Mouse (Mus musculus) forebrain, embryonic 15.5 days (tissue): ENCODE data around the gene Whrn. TPM values are rescaled to one million over a fixed set of nuclear protein-coding genes. Genes with fewer than 3 reads are reported as not detected.

ENCODE experiments used
- ATAC-seq: fragments of 200-750 bp; cut with Nextera tagmentation; replicated peaks from 2 replicates; pipeline ENCODE4 v1.8.0; 2017; ENCODE audit warnings: mild to moderate bottlenecking, moderate TSS enrichment, moderate library complexity
- H3K27ac ChIP-seq: fragments of 300-500 bp; sonication (generic); replicated peaks from 2 replicates; pipeline ENCODE4 v1.5.1; 2015; ENCODE audit warnings: mild to moderate bottlenecking, inconsistent platforms
- H3K27me3 ChIP-seq: fragments of 300-500 bp; sonication (generic); 2 replicates; pipeline ENCODE4 v1.6.1; 2015; ENCODE audit warnings: inconsistent platforms
- H3K36me3 ChIP-seq: fragments of 300-500 bp; sonication (generic); 2 replicates; pipeline ENCODE4 v1.6.1; 2015; ENCODE audit warnings: mild to moderate bottlenecking, inconsistent platforms
- H3K4me1 ChIP-seq: fragments of 300-500 bp; sonication (generic); 2 replicates; pipeline ENCODE4 v1.6.1; 2015; ENCODE audit warnings: inconsistent platforms
- H3K4me2 ChIP-seq: fragments of 300-500 bp; sonication (generic); replicated peaks from 2 replicates; pipeline ENCODE4 v1.6.1; 2015; ENCODE audit warnings: mild to moderate bottlenecking, inconsistent platforms
- H3K4me3 ChIP-seq: fragments of 300-500 bp; sonication (generic); 2 replicates; pipeline ENCODE4 v1.5.1; 2015; ENCODE audit warnings: mild to moderate bottlenecking, inconsistent platforms
- H3K9ac ChIP-seq: fragments of 300-500 bp; sonication (generic); replicated peaks from 2 replicates; pipeline ENCODE4 v1.6.1; 2015; ENCODE audit warnings: mild to moderate bottlenecking, inconsistent platforms
- H3K9me3 ChIP-seq: fragments of 300-500 bp; sonication (generic); 2 replicates; pipeline ENCODE4 v1.6.1; 2016; ENCODE audit warnings: inconsistent platforms
- WGBS: fragments of 180-500 bp; shearing (Covaris S2); methylation state at CpG from one replicate; pipeline ENCODE4 v1.1.7; 2015; ENCODE audit warnings: mixed read lengths; 5-methylcytosine and 5-hydroxymethylcytosine counted together
- polyA plus RNA-seq: library from polyadenylated mRNA; unstranded; fragments of >200 nt; fragmentation: Nextera tagmentation; extraction: Ambion mirVana; gene quantifications from 2 replicates; pipeline ENCODE4 v1.2.1, GENCODE M21; 2015

The Whrn gene
- polyA plus RNA-seq, 1 experiment from 2014 or later = 7.7 TPM

DNA sequence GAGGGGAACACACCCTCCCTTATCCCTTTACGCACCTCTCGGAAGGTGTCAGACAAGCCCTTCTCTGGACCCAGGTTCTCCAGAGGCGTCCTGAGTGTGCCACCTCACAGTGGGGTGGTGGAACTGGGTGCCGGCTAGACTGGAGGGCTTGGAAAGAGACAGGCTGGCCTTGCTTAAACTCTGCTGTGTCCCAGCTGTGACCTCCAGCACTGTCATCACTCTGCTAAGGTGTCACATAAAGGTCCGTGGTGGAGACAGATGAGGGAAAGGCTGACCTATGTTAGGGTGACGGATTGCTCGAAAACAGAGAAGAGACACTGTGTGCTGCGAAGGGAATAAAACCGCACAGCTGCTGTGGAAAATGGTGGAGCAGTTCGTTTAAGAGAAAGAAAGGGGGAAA is 28.5 kb downstream of the Whrn start:
- Histone ChIP-seq H3K4me3 (no peak overlapping the region), H3K9me3 (no peaks in the 10 kb centered on the region), H3K4me2 (no peak overlapping the region), H3K9ac (no peak overlapping the region), H3K4me1 (no peaks in the 10 kb centered on the region), H3K27me3 (no peaks in the 10 kb centered on the region), H3K36me3 (no peaks in the 10 kb centered on the region), H3K27ac (no peak overlapping the region)
- 77% methylated on average over 9 of the region's 10 CpGs for WGBS
- no peak for ATAC-seq

GRCm38 (mm10) chr4:63466192-63466591 is 29.6 kb downstream of the Whrn start:
- Histone ChIP-seq H3K27ac (no peak overlapping the region), H3K36me3 (no peaks in the 10 kb centered on the region), H3K4me3 (no peak overlapping the region), H3K9ac (no peak overlapping the region), H3K4me1 (no peaks in the 10 kb centered on the region), H3K27me3 (no peaks in the 10 kb centered on the region), H3K9me3 (no peaks in the 10 kb centered on the region), H3K4me2 (no peak overlapping the region)
- ATAC-seq = no peak
- WGBS = 80% methylated on average over 6 of the region's 6 CpGs

DNA sequence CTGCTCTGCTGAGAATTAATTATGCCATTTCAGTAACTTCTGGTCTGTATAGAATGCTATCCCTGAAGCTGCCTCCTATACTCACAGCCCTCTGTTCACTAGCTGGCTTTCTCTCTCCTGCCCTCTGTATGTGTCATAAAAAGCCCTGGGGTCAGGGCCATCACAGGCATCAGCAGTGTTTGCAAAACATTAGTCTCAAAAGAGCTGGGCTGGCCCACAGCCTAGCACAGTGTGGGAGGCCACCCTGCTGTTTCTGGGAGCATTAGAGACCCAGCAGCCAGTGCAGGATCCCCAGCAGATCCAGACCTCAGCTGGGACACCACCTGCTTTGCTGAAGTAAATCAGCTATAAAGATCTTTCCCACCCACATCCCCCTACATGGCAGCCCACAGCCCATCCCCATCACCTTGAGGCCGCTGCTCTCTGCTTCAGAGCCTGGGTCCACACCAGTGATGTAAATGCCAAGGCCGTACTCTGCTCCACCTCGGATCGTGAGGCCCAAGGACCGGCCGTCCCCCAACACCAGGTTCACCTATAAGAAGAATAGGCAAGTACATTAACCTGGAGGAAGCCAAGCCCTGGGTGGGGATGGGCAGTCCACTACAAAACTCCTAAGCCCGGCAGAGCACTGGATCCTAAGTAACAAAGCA is 34.8 kb downstream of the Whrn start:
- ATAC-seq = no peak
- WGBS = 84% methylated on average over 7 of the region's 7 CpGs
- no peaks in the 10 kb centered on the region; the same call in 1 of the 2 replicates for H3K27me3 ChIP-seq
- H3K9me3 ChIP-seq = no peaks in the 10 kb centered on the region
- peaks cover 20% of the 10 kb centered on the region for H3K4me1 ChIP-seq
- H3K36me3 ChIP-seq = no peaks in the 10 kb centered on the region
- H3K4me3 ChIP-seq = no peak overlapping the region
- H3K27ac ChIP-seq = no peak overlapping the region
- H3K4me2 ChIP-seq = no peak overlapping the region
- H3K9ac ChIP-seq = no peak overlapping the region

DNA sequence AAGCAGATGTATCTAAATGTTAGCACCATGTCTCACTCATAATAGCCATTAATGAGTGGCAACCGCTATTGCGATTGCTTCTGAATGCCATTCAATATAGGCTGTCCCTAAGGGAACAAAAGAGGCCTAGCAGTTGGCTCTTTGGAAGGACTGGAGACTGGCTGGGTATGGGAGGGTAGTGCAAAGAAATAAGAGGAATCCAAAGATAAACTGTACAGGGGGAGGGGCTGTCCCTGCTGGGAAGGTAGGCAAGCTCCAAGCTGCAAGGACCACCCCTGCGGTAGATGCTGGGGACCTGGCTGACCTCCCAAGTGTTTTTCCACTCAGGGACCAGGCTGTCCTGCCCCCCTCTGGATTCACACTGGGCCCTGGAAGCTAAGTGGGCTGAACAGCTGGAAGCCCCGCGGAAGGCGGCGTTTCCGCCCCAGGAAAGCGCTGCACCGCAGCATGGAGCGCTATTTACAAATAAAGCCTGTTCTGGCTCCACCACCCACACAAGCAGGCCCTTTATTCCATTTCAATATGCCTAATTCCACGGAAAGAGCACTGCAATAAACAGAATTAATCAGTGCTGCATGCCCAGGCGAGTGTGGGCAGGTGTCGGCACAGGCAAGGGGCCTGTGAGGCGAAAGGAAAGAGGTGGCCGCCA is 36.5 kb downstream of the Whrn start:
- H3K27me3 ChIP-seq = no peaks in the 10 kb centered on the region; the same call in 1 of the 2 replicates
- peak overlapping the region; percentile 78 for H3K27ac ChIP-seq
- peaks cover 20% of the 10 kb centered on the region for H3K4me1 ChIP-seq
- no peaks in the 10 kb centered on the region for H3K9me3 ChIP-seq
- peak; percentile 81 for ATAC-seq
- 1% methylated on average over 16 of the region's 16 CpGs for whole genome bisulfite sequencing
- H3K36me3 ChIP-seq = no peaks in the 10 kb centered on the region
- H3K9ac ChIP-seq = 0 out of 2 replicates have a peak overlapping the region, but pooled peaks have one; percentile 19
- no peak overlapping the region for H3K4me3 ChIP-seq
- H3K4me2 ChIP-seq = peak overlapping the region; percentile 35

- Histone ChIP-seq H3K4me2 (no peak overlapping the region), H3K27ac (no peak overlapping the region), H3K27me3 (no peaks in the 10 kb centered on the region; the same call in 1 of the 2 replicates), H3K4me1 (peaks cover 20% of the 10 kb centered on the region), H3K9me3 (no peaks in the 10 kb centered on the region), H3K4me3 (no peak overlapping the region), H3K9ac (no peak overlapping the region), H3K36me3 (no peaks in the 10 kb centered on the region)
- 47% methylated on average over 5 of the region's 5 CpGs for WGBS
- no peak for ATAC-seq
Measured at GRCm38 (mm10) chr4:63456547-63456946, 39.2 kb downstream of the Whrn start.

GRCm38 (mm10) chr4:63453939-63454513 is 41.8 kb downstream of the Whrn start:
- no peaks in the 10 kb centered on the region for H3K36me3 ChIP-seq
- no peak overlapping the region for H3K4me2 ChIP-seq
- H3K9ac ChIP-seq = no peak overlapping the region
- H3K4me1 ChIP-seq = peaks cover 9% of the 10 kb centered on the region
- no peaks in the 10 kb centered on the region; the same call in 1 of the 2 replicates for H3K27me3 ChIP-seq
- no peak for ATAC-seq
- no peak overlapping the region for H3K27ac ChIP-seq
- no peak overlapping the region for H3K4me3 ChIP-seq
- H3K9me3 ChIP-seq = no peaks in the 10 kb centered on the region
- WGBS = 86% methylated on average over 6 of the region's 6 CpGs

- Histone ChIP-seq H3K36me3 (no peaks in the 10 kb centered on the region), H3K9me3 (no peaks in the 10 kb centered on the region), H3K27ac (no peak overlapping the region), H3K4me2 (no peak overlapping the region), H3K4me3 (no peak overlapping the region), H3K9ac (no peak overlapping the region), H3K27me3 (no peaks in the 10 kb centered on the region; the same call in 1 of the 2 replicates), H3K4me1 (no peaks in the 10 kb centered on the region)
- ATAC-seq = 0 out of 2 replicates have a peak, but pooled peaks have one; percentile 27
- WGBS = 41% methylated on average over 3 of the region's 3 CpGs
Measured at GRCm38 (mm10) chr4:63452555-63452954, 43.2 kb downstream of the Whrn start.

- no peak overlapping the region for H3K27ac ChIP-seq
- ATAC-seq = no peak
- H3K4me2 ChIP-seq = no peak overlapping the region
- H3K4me3 ChIP-seq = no peak overlapping the region
- WGBS = 71% methylated on average over 5 of the region's 5 CpGs
- H3K9me3 ChIP-seq = no peaks in the 10 kb centered on the region
- H3K4me1 ChIP-seq = no peaks in the 10 kb centered on the region
- H3K36me3 ChIP-seq = no peaks in the 10 kb centered on the region
- no peak overlapping the region for H3K9ac ChIP-seq
- no peaks in the 10 kb centered on the region; the same call in 1 of the 2 replicates for H3K27me3 ChIP-seq
Measured at GRCm38 (mm10) chr4:63450551-63450950, 45.2 kb downstream of the Whrn start.

- Histone ChIP-seq H3K27me3 (no peaks in the 10 kb centered on the region), H3K4me2 (no peak overlapping the region), H3K27ac (0 out of 2 replicates have a peak overlapping the region, but pooled peaks have one; percentile 28), H3K4me1 (no peaks in the 10 kb centered on the region), H3K9me3 (no peaks in the 10 kb centered on the region), H3K9ac (no peak overlapping the region), H3K36me3 (no peaks in the 10 kb centered on the region), H3K4me3 (no peak overlapping the region)
- WGBS = 63% methylated on average over 10 of the region's 10 CpGs
- peak; percentile 60; the same call in 1 of the 2 replicates for ATAC-seq
Measured at GRCm38 (mm10) chr4:63444362-63445066, 51.3 kb downstream of the Whrn start.

DNA sequence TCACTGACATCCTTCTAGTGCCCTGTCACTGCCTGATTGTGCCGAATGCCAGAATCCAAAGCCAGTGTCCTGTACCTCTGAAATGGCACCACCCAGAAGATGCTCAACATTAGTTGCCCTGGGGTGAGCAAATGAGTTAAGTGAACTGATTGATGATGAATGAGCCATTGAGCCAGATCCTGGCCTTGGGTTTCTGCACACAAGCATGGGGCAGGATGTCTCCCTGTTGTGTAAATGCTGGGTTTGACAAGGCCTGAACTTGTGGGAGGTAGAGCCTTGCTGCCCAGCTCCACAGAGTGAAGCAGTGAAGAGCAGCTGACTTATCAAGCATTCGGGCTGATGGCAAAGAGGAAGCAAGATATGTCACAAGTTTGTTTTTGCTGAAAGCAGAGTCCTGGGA is 52.7 kb downstream of the Whrn start:
- H3K4me3 ChIP-seq = no peak overlapping the region
- H3K9me3 ChIP-seq = no peaks in the 10 kb centered on the region
- no peaks in the 10 kb centered on the region for H3K4me1 ChIP-seq
- H3K36me3 ChIP-seq = no peaks in the 10 kb centered on the region
- H3K9ac ChIP-seq = no peak overlapping the region
- WGBS = 95% methylated on average over 2 of the region's 2 CpGs
- no peak for ATAC-seq
- no peak overlapping the region for H3K27ac ChIP-seq
- H3K4me2 ChIP-seq = no peak overlapping the region
- H3K27me3 ChIP-seq = no peaks in the 10 kb centered on the region

- H3K9ac ChIP-seq = no peak overlapping the region
- H3K4me1 ChIP-seq = no peaks in the 10 kb centered on the region
- WGBS = 82% methylated on average over 7 of the region's 7 CpGs
- no peaks in the 10 kb centered on the region for H3K27me3 ChIP-seq
- no peaks in the 10 kb centered on the region for H3K36me3 ChIP-seq
- no peaks in the 10 kb centered on the region for H3K9me3 ChIP-seq
- H3K27ac ChIP-seq = no peak overlapping the region
- no peak overlapping the region for H3K4me3 ChIP-seq
- ATAC-seq = no peak
- H3K4me2 ChIP-seq = no peak overlapping the region
Measured at GRCm38 (mm10) chr4:63441616-63442015, 54.2 kb downstream of the Whrn start.

DNA sequence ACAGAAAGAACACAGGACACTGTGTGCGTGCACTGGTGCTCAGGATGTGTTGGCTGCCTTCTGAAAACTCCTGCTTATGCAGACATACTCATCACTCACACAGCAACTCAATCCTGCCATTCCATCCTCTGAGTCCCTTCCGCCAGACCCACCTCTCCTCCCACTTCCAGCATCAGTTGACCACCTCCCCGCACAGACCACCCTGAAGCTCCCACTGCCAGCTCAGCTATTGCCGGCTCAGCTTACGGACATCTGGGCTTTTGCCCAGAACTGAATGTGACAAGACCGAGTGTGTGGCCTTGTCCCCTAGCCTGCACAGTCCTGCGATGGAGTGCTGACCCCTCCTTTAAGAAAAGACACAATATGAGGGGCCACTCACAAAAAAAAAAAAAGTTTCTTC is 55.5 kb downstream of the Whrn start:
- no peak overlapping the region for H3K4me2 ChIP-seq
- no peak overlapping the region for H3K4me3 ChIP-seq
- no peaks in the 10 kb centered on the region for H3K36me3 ChIP-seq
- no peaks in the 10 kb centered on the region for H3K27me3 ChIP-seq
- no peaks in the 10 kb centered on the region for H3K9me3 ChIP-seq
- WGBS = 69% methylated on average over 7 of the region's 7 CpGs
- H3K9ac ChIP-seq = no peak overlapping the region
- H3K4me1 ChIP-seq = no peaks in the 10 kb centered on the region
- no peak overlapping the region for H3K27ac ChIP-seq
- ATAC-seq = no peak
